Comparison of ENCODE assay signal across 8 mouse cellular contexts in genomic region chr8:88621408-88621807, GRCm38 (mm10). TPM values are rescaled to one million over a fixed set of nuclear protein-coding genes. Genes with fewer than 3 reads are reported as not detected.
DNase-seq lines count a peak whose midpoint lies in the region; ATAC-seq and TF ChIP-seq lines count a peak whose summit lies in the region.
"Had no signal": no experiment of that assay in that cellular context is flagged by ENCODE, and none has a peak within 500 bp of the region (broad histone marks: within the 10 kb centered on the region; RNA-seq: fewer than 3 reads in every experiment).

No protein-coding gene starts in this region.

- no peak overlapping the region for H3K4me2 ChIP-seq in hindbrain, postnatal 0 days (ENCODE audit: low read depth, low read length)
- H3K4me2 ChIP-seq: midbrain, embryonic 12.5 days had no signal

- no peaks in the 10 kb centered on the region for H3K9me3 ChIP-seq in hindbrain, postnatal 0 days (ENCODE audit: low read length)
- H3K9me3 ChIP-seq: midbrain, embryonic 12.5 days had no signal

- DNase-seq in Patski (ENCODE audit: low read depth, low spot score) = no peak
- peak; percentile 76 for DNase-seq in cerebellum, adult 11-12 months
- DNase-seq in hindbrain, postnatal 0 days (ENCODE audit: low spot score) = peak; percentile 87
- DNase-seq in layer of hippocampus, postnatal 25 days (ENCODE audit: extremely low spot score in 1 of 2, low spot score in 1 of 2) = peak; percentile 71 to 86
- peak; percentile 82 for DNase-seq in right cerebral cortex, postnatal 4 days

- no peak overlapping the region for H3K27ac ChIP-seq in hindbrain, postnatal 0 days
- H3K27ac ChIP-seq: midbrain, embryonic 12.5 days had no signal

- H3K27me3 ChIP-seq in Patski = peaks cover 32% of the 10 kb centered on the region
- no peaks in the 10 kb centered on the region; the same call in 1 of the 2 replicates for H3K27me3 ChIP-seq in hindbrain, postnatal 0 days (ENCODE audit: insufficient read depth, low read length)

- CTCF ChIA-PET in Patski (lab: Charles Lee) = interaction anchor here (1.1 kb wide), 1 partner anchor 16 kb away, joined by 3 read pairs; no protein-coding TSS in a partner anchor

- peak; percentile 96 for TF ChIP-seq CTCF in Patski (IDR thresholded peaks at IDR 0.05)
- TF ChIP-seq CTCF in hindbrain, postnatal 0 days (IDR thresholded peaks at IDR 0.05; ENCODE audit: low read depth) = peak; percentile 98

- H3K9ac ChIP-seq in hindbrain, postnatal 0 days (replicated peaks; ENCODE audit: low read length) = no peak overlapping the region
- H3K9ac ChIP-seq: midbrain, embryonic 12.5 days had no signal

- H3K36me3 ChIP-seq in hindbrain, postnatal 0 days (ENCODE audit: insufficient read depth, low read length) = no peaks in the 10 kb centered on the region
- H3K36me3 ChIP-seq: midbrain, embryonic 12.5 days had no signal

- WGBS in hindbrain, postnatal 0 days = under 1% methylated on average over 8 of the region's 8 CpGs

- in situ Hi-C loops in Patski (cut with MboI; ENCODE audit: low pct_unique_long_range_greater_than_20kb) = loop anchor here (5.0 kb wide), 2 partner anchors 254 to 354 kb away; no protein-coding TSS in a partner anchor

- POLR2A ChIA-PET in Patski (lab: Charles Lee) = interaction anchor here (1.2 kb wide), 1 partner anchor 342 kb away, joined by 3 read pairs; no protein-coding TSS in a partner anchor

- H3K4me1 ChIP-seq in hindbrain, postnatal 0 days (ENCODE audit: insufficient read depth, low read length) = 0 out of 2 replicates have a peak, but pooled peaks cover 3% of the 10 kb centered on the region
- H3K4me1 ChIP-seq: midbrain, embryonic 12.5 days had no signal

- H3K4me3 ChIP-seq in hindbrain, postnatal 0 days (ENCODE audit: low read length) = no peak overlapping the region
- H3K4me3 ChIP-seq: midbrain, embryonic 12.5 days had no signal

- ATAC-seq in Patski = peak; percentile 68
- ATAC-seq in frontal cortex, adult (ENCODE audit: low TSS enrichment) = peak; percentile 90
- peak; percentile 53; the same call in 1 of the 2 replicates for ATAC-seq in hindbrain, postnatal 0 days
- peak; percentile 76 for ATAC-seq in megakaryocyte-erythroid progenitor cell, adult 5-6 weeks (replicated peaks; ENCODE audit: low FRiP score, low TSS enrichment, poor library complexity, severe bottlenecking)

RNA-seq across cellular contexts. Expression of gene Snx20, which starts 14.5 kb away (rescaled TPM):
- polyA plus RNA-seq in Patski (2021) = 0.03 TPM
- total RNA-seq in hindbrain, postnatal 0 days (2014; rRNA removed) = 0.47 and 1.1 TPM in 2 replicates
- 2.2 TPM in 2 replicates for polyA plus RNA-seq in hindbrain, postnatal 0 days (2015; fragmentation: Nextera tagmentation; extraction: Ambion mirVana)
- 1 to 10 TPM; 1.2 to 1.6 TPM for total RNA-seq in layer of hippocampus, postnatal 25 days (2021)
- 3.8 and 6.0 TPM in 2 replicates for total RNA-seq in megakaryocyte-erythroid progenitor cell, adult 5-6 weeks (2014; fragmentation: Nextera tagmentation)
- 3.6 and 14.5 TPM in 2 replicates for total RNA-seq in megakaryocyte-erythroid progenitor cell, adult 5-6 weeks (2017)

RNA-seq across cellular contexts. Expression of gene Nod2, which starts 25.7 kb away (rescaled TPM):
- polyA plus RNA-seq in Patski (2021) = not detected
- 0.32 and 1.7 TPM in 2 replicates for total RNA-seq in hindbrain, postnatal 0 days (2014; rRNA removed)
- polyA plus RNA-seq in hindbrain, postnatal 0 days (2015; fragmentation: Nextera tagmentation; extraction: Ambion mirVana) = 0.05 TPM in 1 of 2 replicates, not detected in the other
- under 1 TPM; 0.10 to 0.19 TPM for total RNA-seq in layer of hippocampus, postnatal 25 days (2021)
- total RNA-seq in megakaryocyte-erythroid progenitor cell, adult 5-6 weeks (2014; fragmentation: Nextera tagmentation) = not detected in 2 replicates
- 0.19 TPM in 1 of 2 replicates, not detected in the other for total RNA-seq in megakaryocyte-erythroid progenitor cell, adult 5-6 weeks (2017)
